Mouse (Mus musculus): ENCODE results near the gene Olfr761. TPM values are rescaled to one million over a fixed set of nuclear protein-coding genes. Genes with fewer than 3 reads are reported as not detected.

The Olfr761 gene
- polyA plus RNA-seq (2012; rRNA removed) = not detected in 2 replicates

DNA sequence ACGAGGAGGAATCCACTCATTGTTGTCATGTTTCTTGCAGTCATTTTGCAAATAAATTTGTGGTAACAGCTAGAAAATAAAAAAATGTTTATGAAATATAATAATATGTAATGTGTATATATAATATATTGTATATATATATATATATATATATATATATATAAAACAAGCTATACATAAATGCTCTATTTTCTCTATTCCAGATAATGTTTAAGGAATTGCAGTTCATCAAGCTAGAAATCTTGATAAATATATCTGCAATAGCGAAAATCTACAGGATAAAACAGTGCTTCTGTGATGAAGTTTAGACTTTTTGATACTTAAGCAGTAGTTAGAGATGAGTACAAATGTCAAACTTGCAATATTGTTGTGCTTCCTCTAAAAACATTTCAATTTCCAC is at the start of gene Olfr761:
Gene Olfr761, minus strand, starts transcription at position 101 of the 400 bp plus-strand sequence.

DNA sequence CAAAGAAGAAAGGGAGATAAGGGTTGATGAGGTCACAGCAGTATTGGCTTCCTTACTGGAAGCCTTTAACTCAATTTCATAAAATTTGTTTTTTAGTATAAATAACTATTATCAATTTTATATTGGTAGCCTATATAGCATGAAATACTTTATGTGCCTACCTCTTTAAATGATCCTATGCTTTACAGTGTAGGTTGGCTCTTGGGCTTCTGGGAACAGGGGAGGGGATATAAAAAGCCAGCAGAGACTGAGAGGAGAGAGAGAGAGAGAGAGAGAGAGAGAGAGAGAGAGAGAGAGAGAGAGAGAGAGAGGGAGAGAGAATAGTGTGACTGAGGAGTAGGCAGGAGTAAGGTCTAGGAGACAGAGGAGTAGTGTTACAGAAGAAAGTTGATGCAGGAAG is 32.6 kb downstream of the Olfr761 start, which contains the start of gene Olfr128:
Gene Olfr128, plus strand, starts transcription at position 301 of the 400 bp plus-strand sequence.

Other genes starting within 250 kb of the Olfr761 start
- gene Olfr120, start 231.3 kb downstream of the Olfr761 start, polyA plus RNA-seq (2012; rRNA removed) = not detected in 2 replicates
- gene Olfr121, start 204.2 kb downstream of the Olfr761 start, polyA plus RNA-seq (2012; rRNA removed) = not detected in 2 replicates
- gene Olfr122, start 184.5 kb downstream of the Olfr761 start, polyA plus RNA-seq (2012; rRNA removed) = not detected in 2 replicates
- not detected in 2 replicates for gene Olfr123, start 159.6 kb downstream of the Olfr761 start, polyA plus RNA-seq (2012; rRNA removed)
- not detected in 2 replicates for gene Olfr124, start 153.2 kb downstream of the Olfr761 start, polyA plus RNA-seq (2012; rRNA removed)
- not detected in 2 replicates for gene Olfr125, start 120.1 kb downstream of the Olfr761 start, polyA plus RNA-seq (2012; rRNA removed)
- not detected in 2 replicates for gene Olfr126, start 105.6 kb downstream of the Olfr761 start, polyA plus RNA-seq (2012; rRNA removed)
- gene Olfr127, start 52.6 kb downstream of the Olfr761 start, polyA plus RNA-seq (2012; rRNA removed) = not detected in 2 replicates
- not detected in 2 replicates for gene Olfr128, start 32.5 kb downstream of the Olfr761 start, polyA plus RNA-seq (2012; rRNA removed)
- not detected in 2 replicates for gene Olfr129, start 107.0 kb upstream of the Olfr761 start, polyA plus RNA-seq (2012; rRNA removed)
- gene Olfr130, start 110.8 kb upstream of the Olfr761 start, polyA plus RNA-seq (2012; rRNA removed) = not detected in 2 replicates
- not detected in 2 replicates for gene Olfr131, start 135.6 kb upstream of the Olfr761 start, polyA plus RNA-seq (2012; rRNA removed)
- gene Olfr132, start 181.4 kb upstream of the Olfr761 start, polyA plus RNA-seq (2012; rRNA removed) = not detected in 2 replicates
- gene Olfr133, start 192.2 kb upstream of the Olfr761 start, polyA plus RNA-seq (2012; rRNA removed) = not detected in 2 replicates
- gene Olfr134, start 218.3 kb upstream of the Olfr761 start, polyA plus RNA-seq (2012; rRNA removed) = not detected in 2 replicates